19 mouse cellular contexts compared by ENCODE assay signal in the genomic region with DNA sequence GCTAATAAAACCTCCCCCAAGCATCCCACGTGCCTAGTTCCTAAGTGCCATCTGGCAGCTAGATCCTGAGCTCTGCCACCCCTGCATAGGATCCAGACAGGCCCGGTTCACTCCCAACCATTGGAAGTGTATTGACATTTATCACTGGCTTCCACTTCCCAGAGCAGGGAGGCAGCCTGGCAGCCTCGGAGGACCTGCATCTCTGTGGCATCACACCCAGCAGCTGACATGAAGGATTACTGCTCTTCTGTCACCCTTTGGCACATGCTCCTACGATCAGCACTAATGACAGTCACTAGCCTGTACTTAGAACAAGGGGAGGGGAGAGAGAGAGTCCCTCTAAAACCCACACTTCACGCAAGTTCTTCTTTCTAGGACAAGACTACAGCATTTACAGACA.
DNase-seq lines count a peak whose midpoint lies in the region; ATAC-seq and TF ChIP-seq lines count a peak whose summit lies in the region.
"Had no signal": no experiment of that assay in that cellular context is flagged by ENCODE, and none has a peak within 500 bp of the region (broad histone marks: within the 10 kb centered on the region; RNA-seq: fewer than 3 reads in every experiment).

No protein-coding gene starts in this region.

- ATAC-seq in heart, embryonic 11.5 days (replicated peaks; ENCODE audit: insufficient number of reproducible peaks, low FRiP score, low TSS enrichment) = no peak
- ATAC-seq in liver, embryonic 13.5 days (ENCODE audit: low read depth) = no peak
- no peak for ATAC-seq in liver, embryonic 11.5 days (replicated peaks; ENCODE audit: low FRiP score)
- ATAC-seq: CD4-positive, CD25-positive, alpha-beta regulatory T cell, adult 4 months had no signal

- intact Hi-C loops in heart, postnatal 25 days (cut with DNase I) = no loop called here

- peak; percentile 22 for DNase-seq in adrenal gland, adult 2 months
- DNase-seq in adrenal gland, postnatal 25 days = no peak
- no peak for DNase-seq in heart, postnatal 25 days (ENCODE audit: low spot score)
- DNase-seq in liver, embryonic 13.5 days = no peak
- no peak for DNase-seq in liver, embryonic 11.5 days (ENCODE audit: low spot score)
- peak; percentile 35 for DNase-seq in brain, embryonic 14.5 days (ENCODE audit: low read depth)
- no peak for DNase-seq in thymus, postnatal 14 days
- DNase-seq: cerebellum, adult 2 months; embryo, embryonic 11 days; kidney, adult 18-20 months; kidney, postnatal 10 days; lung, postnatal 4 days; thymus, adult 18-20 months had no signal

- H3K27me3 ChIP-seq in heart, embryonic 11.5 days (ENCODE audit: control insufficient read depth, insufficient read depth, low read length) = no peaks in the 10 kb centered on the region
- H3K27me3 ChIP-seq in liver, embryonic 13.5 days = no peaks in the 10 kb centered on the region
- H3K27me3 ChIP-seq in liver, embryonic 11.5 days (replicated peaks; ENCODE audit: control insufficient read depth, insufficient read depth, low read length) = no peaks in the 10 kb centered on the region
- H3K27me3 ChIP-seq: embryonic facial prominence, embryonic 15.5 days; forebrain, embryonic 12.5 days; hindbrain, embryonic 15.5 days; midbrain, embryonic 12.5 days had no signal

- H3K27ac ChIP-seq in heart, embryonic 11.5 days (ENCODE audit: low read depth, low read length) = peak overlapping the region; percentile 2; the same call in 1 of the 2 replicates
- peak overlapping the region; percentile 55 for H3K27ac ChIP-seq in liver, embryonic 13.5 days
- no peak overlapping the region; the same call in 1 of the 2 replicates for H3K27ac ChIP-seq in liver, embryonic 11.5 days (ENCODE audit: low read depth, low read length)
- H3K27ac ChIP-seq: embryonic facial prominence, embryonic 15.5 days; forebrain, embryonic 12.5 days; hindbrain, embryonic 15.5 days; midbrain, embryonic 12.5 days had no signal

- TF ChIP-seq POLR2A in brain, embryonic 14.5 days (IDR thresholded peaks at IDR 0.05; ENCODE audit: borderline replicate concordance, extremely low read depth, insufficient read depth, insufficient read length, poor library complexity, severe bottlenecking) = no peak

- H3K9me3 ChIP-seq in heart, embryonic 11.5 days (replicated peaks; ENCODE audit: control insufficient read depth, low read length) = no peaks in the 10 kb centered on the region
- H3K9me3 ChIP-seq in liver, embryonic 13.5 days (replicated peaks) = no peaks in the 10 kb centered on the region
- no peaks in the 10 kb centered on the region for H3K9me3 ChIP-seq in liver, embryonic 11.5 days (ENCODE audit: control insufficient read depth, low read length)
- H3K9me3 ChIP-seq: embryonic facial prominence, embryonic 15.5 days; forebrain, embryonic 12.5 days; hindbrain, embryonic 15.5 days; midbrain, embryonic 12.5 days had no signal

- WGBS in heart, embryonic 11.5 days (ENCODE audit: insufficient replicate concordance) = 36% methylated on average over 5 of the region's 5 CpGs
- WGBS in liver, embryonic 13.5 days (ENCODE audit: insufficient replicate concordance) = 32% methylated on average over 5 of the region's 5 CpGs
- 38% methylated on average over 5 of the region's 5 CpGs for WGBS in liver, embryonic 11.5 days

- no peaks in the 10 kb centered on the region for H3K36me3 ChIP-seq in heart, embryonic 11.5 days (ENCODE audit: control insufficient read depth, insufficient read depth, low read length)
- H3K36me3 ChIP-seq in liver, embryonic 13.5 days = no peaks in the 10 kb centered on the region
- H3K36me3 ChIP-seq in liver, embryonic 11.5 days (ENCODE audit: control insufficient read depth, insufficient read depth, low read length) = no peaks in the 10 kb centered on the region
- H3K36me3 ChIP-seq: embryonic facial prominence, embryonic 15.5 days; forebrain, embryonic 12.5 days; hindbrain, embryonic 15.5 days; midbrain, embryonic 12.5 days had no signal

- TF ChIP-seq CTCF in brain, embryonic 14.5 days (IDR thresholded peaks at IDR 0.05; ENCODE audit: borderline replicate concordance, extremely low read depth, insufficient read depth, insufficient read length) = no peak

- no peak overlapping the region for H3K4me2 ChIP-seq in heart, embryonic 11.5 days
- H3K4me2 ChIP-seq in liver, embryonic 13.5 days = no peak overlapping the region
- H3K4me2 ChIP-seq in liver, embryonic 11.5 days = no peak overlapping the region
- H3K4me2 ChIP-seq: embryonic facial prominence, embryonic 15.5 days; forebrain, embryonic 12.5 days; hindbrain, embryonic 15.5 days; midbrain, embryonic 12.5 days had no signal

- H3K4me1 ChIP-seq in heart, embryonic 11.5 days (ENCODE audit: control insufficient read depth, insufficient read depth, low read length) = peaks cover 4% of the 10 kb centered on the region; the same call in 1 of the 2 replicates
- H3K4me1 ChIP-seq in liver, embryonic 13.5 days (replicated peaks) = peaks cover 41% of the 10 kb centered on the region
- H3K4me1 ChIP-seq in liver, embryonic 11.5 days (replicated peaks; ENCODE audit: control insufficient read depth, insufficient read depth, low read length) = peaks cover 23% of the 10 kb centered on the region
- H3K4me1 ChIP-seq: embryonic facial prominence, embryonic 15.5 days; midbrain, embryonic 12.5 days had no signal

- no peak overlapping the region for H3K4me3 ChIP-seq in heart, embryonic 11.5 days (ENCODE audit: low read depth, low read length)
- no peak overlapping the region for H3K4me3 ChIP-seq in liver, embryonic 13.5 days (replicated peaks)
- no peak overlapping the region for H3K4me3 ChIP-seq in liver, embryonic 11.5 days (ENCODE audit: low read depth, low read length)
- H3K4me3 ChIP-seq: embryonic facial prominence, embryonic 15.5 days; forebrain, embryonic 12.5 days; hindbrain, embryonic 15.5 days; midbrain, embryonic 12.5 days had no signal

- H3K9ac ChIP-seq in heart, embryonic 11.5 days (ENCODE audit: low read depth, low read length) = no peak overlapping the region
- H3K9ac ChIP-seq in liver, embryonic 13.5 days = no peak overlapping the region
- no peak overlapping the region for H3K9ac ChIP-seq in liver, embryonic 11.5 days (ENCODE audit: low read depth, low read length)
- H3K9ac ChIP-seq: embryonic facial prominence, embryonic 15.5 days; forebrain, embryonic 12.5 days; hindbrain, embryonic 15.5 days; midbrain, embryonic 12.5 days had no signal

Comparison
In these comparisons a context has a peak if more than half of its experiments do, and no peak if none do; other contexts are left out.
1. DNase-seq: peak in adrenal gland, adult 2 months (single experiment) and brain, embryonic 14.5 days (single experiment); none in adrenal gland, postnatal 25 days (single experiment), heart, postnatal 25 days (single experiment), liver, embryonic 13.5 days (single experiment), liver, embryonic 11.5 days (single experiment) and thymus, postnatal 14 days (single experiment).